8 mouse cellular contexts compared by ENCODE assay signal in genomic region chr6:52172501-52172900, GRCm38 (mm10). TPM values are rescaled to one million over a fixed set of nuclear protein-coding genes. Genes with fewer than 3 reads are reported as not detected.
DNase-seq lines count a peak whose midpoint lies in the region; ATAC-seq and TF ChIP-seq lines count a peak whose summit lies in the region.

No protein-coding gene starts in this region.

- H3K4me2 ChIP-seq in kidney, embryonic 14.5 days (replicated peaks; ENCODE audit: low read depth, low read length): peak overlapping the region; percentile 59
- peak overlapping the region; percentile 57 for H3K4me2 ChIP-seq in lung, postnatal 0 days (replicated peaks; ENCODE audit: low read depth, low read length)

- no peak overlapping the region for H3K27ac ChIP-seq in heart, adult 2 months
- H3K27ac ChIP-seq in kidney, embryonic 14.5 days (ENCODE audit: low read depth, low read length): peak overlapping the region; percentile 97
- peak overlapping the region; percentile 90 for H3K27ac ChIP-seq in lung, postnatal 0 days (ENCODE audit: low read length)

- peak; percentile 97 for DNase-seq in R1 (ENCODE audit: low read depth, low spot score)
- DNase-seq in c-Kit-positive CD71-negative TER-119-negative erythroid progenitor cells, embryonic 14.5 days (ENCODE audit: low read depth): peak; percentile 34
- DNase-seq in heart, adult 2 months: peak; percentile 72 to 74
- peak; percentile 94 for DNase-seq in lung, postnatal 0 days (ENCODE audit: low spot score)
- DNase-seq in testis, postnatal 14 days (ENCODE audit: low spot score): peak; percentile 83
- DNase-seq in left cerebral cortex, postnatal 25 days (ENCODE audit: low spot score in 2 of 2): no peak
- no peak for DNase-seq in layer of hippocampus, adult 8-10 months (ENCODE audit: low spot score in 2 of 2)

- TF ChIP-seq POLR2A in heart, adult 2 months (IDR thresholded peaks at IDR 0.05; ENCODE audit: insufficient read depth, low read depth, low read length): no peak

- no peaks in the 10 kb centered on the region for H3K9me3 ChIP-seq in kidney, embryonic 14.5 days (ENCODE audit: control insufficient read depth, low read length)
- no peaks in the 10 kb centered on the region for H3K9me3 ChIP-seq in lung, postnatal 0 days (ENCODE audit: low read length)

- intact Hi-C loops in heart, adult 2 months (cut with DNase I): no loop called here
- intact Hi-C loops in left cerebral cortex, postnatal 25 days (cut with DNase I): no loop called here

- WGBS in heart, adult 2 months: 6% methylated on average over 34 of the region's 35 CpGs
- WGBS in kidney, embryonic 14.5 days: under 1% methylated on average over 35 of the region's 35 CpGs
- 4% methylated on average over 34 of the region's 35 CpGs for WGBS in lung, postnatal 0 days

- H3K27me3 ChIP-seq in heart, adult 2 months (ENCODE audit: control insufficient read depth, insufficient read depth, low read length): peaks cover 20% of the 10 kb centered on the region
- H3K27me3 ChIP-seq in kidney, embryonic 14.5 days (ENCODE audit: control insufficient read depth, insufficient read depth, low read length): no peaks in the 10 kb centered on the region; the same call in 1 of the 2 replicates
- H3K27me3 ChIP-seq in lung, postnatal 0 days (replicated peaks; ENCODE audit: insufficient read depth, low read length): peaks cover 5% of the 10 kb centered on the region; the same call in 1 of the 2 replicates

- H3K79me2 ChIP-seq in heart, adult 2 months (replicated peaks; ENCODE audit: control insufficient read depth, insufficient read depth, low read length): no peaks in the 10 kb centered on the region

- H3K9ac ChIP-seq in heart, adult 2 months (ENCODE audit: low read depth, low read length): 0 out of 2 replicates have a peak overlapping the region, but pooled peaks have one; percentile 15
- peak overlapping the region; percentile 47 for H3K9ac ChIP-seq in kidney, embryonic 14.5 days (ENCODE audit: low read depth, low read length)
- 0 out of 2 replicates have a peak overlapping the region, but pooled peaks have one; percentile 6 for H3K9ac ChIP-seq in lung, postnatal 0 days (replicated peaks; ENCODE audit: low read depth)

- peak; percentile 59 for ATAC-seq in kidney, embryonic 14.5 days (ENCODE audit: low FRiP score, low TSS enrichment)
- peak; percentile 74 for ATAC-seq in lung, postnatal 0 days

- no peak for TF ChIP-seq CTCF in heart, adult 2 months (IDR thresholded peaks at IDR 0.05)
- no peak for TF ChIP-seq CTCF in lung, postnatal 0 days (IDR thresholded peaks at IDR 0.05)

- no peaks in the 10 kb centered on the region for H3K36me3 ChIP-seq in heart, adult 2 months (ENCODE audit: control insufficient read depth, insufficient read depth, low read length)
- H3K36me3 ChIP-seq in kidney, embryonic 14.5 days (ENCODE audit: control insufficient read depth, insufficient read depth, low read length): peaks cover 15% of the 10 kb centered on the region; the same call in 1 of the 2 replicates
- H3K36me3 ChIP-seq in lung, postnatal 0 days (ENCODE audit: insufficient read depth, low read length): no peaks in the 10 kb centered on the region

- no peak for TF ChIP-seq EP300 in heart, adult 2 months (IDR thresholded peaks at IDR 0.05; ENCODE audit: insufficient read depth, low read depth, low read length)
- TF ChIP-seq EP300 in lung, postnatal 0 days (IDR thresholded peaks at IDR 0.05): no peak

- H3K4me3 ChIP-seq in heart, adult 2 months: peak overlapping the region; percentile 24
- H3K4me3 ChIP-seq in kidney, embryonic 14.5 days (ENCODE audit: low read length): peak overlapping the region; percentile 35
- H3K4me3 ChIP-seq in lung, postnatal 0 days (ENCODE audit: low read depth, low read length): peak overlapping the region; percentile 31

- H3K4me1 ChIP-seq in heart, adult 2 months (ENCODE audit: control insufficient read depth, insufficient read depth, low read length): no peaks in the 10 kb centered on the region
- H3K4me1 ChIP-seq in kidney, embryonic 14.5 days (ENCODE audit: control insufficient read depth, insufficient read depth, low read length): peaks cover 68% of the 10 kb centered on the region
- H3K4me1 ChIP-seq in lung, postnatal 0 days (ENCODE audit: insufficient read depth, low read depth, low read length): peaks cover 10% of the 10 kb centered on the region; the same call in 1 of the 2 replicates

RNA-seq across cellular contexts. Expression of gene 5730596B20Rik, which starts 4.8 kb away (rescaled TPM):
- not detected for total RNA-seq in heart, adult 2 months (2021)
- not detected in 2 replicates for polyA plus RNA-seq in heart, adult 2 months (2012; rRNA removed)
- polyA plus RNA-seq in kidney, embryonic 14.5 days (2014; fragmentation: Nextera tagmentation; extraction: Ambion mirVana): 2.7 and 2.9 TPM in 2 replicates
- 1.5 and 1.6 TPM in 2 replicates for polyA plus RNA-seq in lung, postnatal 0 days (2015; fragmentation: Nextera tagmentation; extraction: Ambion mirVana)
- not detected for total RNA-seq in left cerebral cortex, postnatal 25 days (2021)
- not detected for total RNA-seq in layer of hippocampus, adult 8-10 months (2022)

RNA-seq across cellular contexts. Expression of gene Hoxa2, which starts 7.9 kb away (rescaled TPM):
- total RNA-seq in heart, adult 2 months (2021): under 1 TPM; 0.11 to 0.21 TPM
- 0.84 TPM in 1 of 2 replicates, not detected in the other for polyA plus RNA-seq in heart, adult 2 months (2012; rRNA removed)
- polyA plus RNA-seq in kidney, embryonic 14.5 days (2014; fragmentation: Nextera tagmentation; extraction: Ambion mirVana): 4.7 and 5.5 TPM in 2 replicates
- 7.2 and 8.2 TPM in 2 replicates for polyA plus RNA-seq in lung, postnatal 0 days (2015; fragmentation: Nextera tagmentation; extraction: Ambion mirVana)
- total RNA-seq in left cerebral cortex, postnatal 25 days (2021): not detected
- total RNA-seq in layer of hippocampus, adult 8-10 months (2022): not detected

RNA-seq across cellular contexts. Expression of gene Hoxa1, which starts 14.4 kb away (rescaled TPM):
- total RNA-seq in heart, adult 2 months (2021): under 1 TPM in 1 of 2 experiments, not detected in 1; 0.20 TPM
- 0.32 and 0.43 TPM in 2 replicates for polyA plus RNA-seq in heart, adult 2 months (2012; rRNA removed)
- 0.64 and 1.0 TPM in 2 replicates for polyA plus RNA-seq in kidney, embryonic 14.5 days (2014; fragmentation: Nextera tagmentation; extraction: Ambion mirVana)
- 0.65 and 1.0 TPM in 2 replicates for polyA plus RNA-seq in lung, postnatal 0 days (2015; fragmentation: Nextera tagmentation; extraction: Ambion mirVana)
- not detected for total RNA-seq in left cerebral cortex, postnatal 25 days (2021)
- total RNA-seq in layer of hippocampus, adult 8-10 months (2022): not detected

RNA-seq across cellular contexts. Expression of gene Hoxa4, which starts 19.1 kb away (rescaled TPM):
- total RNA-seq in heart, adult 2 months (2021): under 1 TPM; 0.14 to 0.34 TPM
- polyA plus RNA-seq in heart, adult 2 months (2012; rRNA removed): 0.76 and 0.84 TPM in 2 replicates
- 3.1 and 3.6 TPM in 2 replicates for polyA plus RNA-seq in kidney, embryonic 14.5 days (2014; fragmentation: Nextera tagmentation; extraction: Ambion mirVana)
- polyA plus RNA-seq in lung, postnatal 0 days (2015; fragmentation: Nextera tagmentation; extraction: Ambion mirVana): 3.7 and 3.9 TPM in 2 replicates
- not detected for total RNA-seq in left cerebral cortex, postnatal 25 days (2021)
- not detected for total RNA-seq in layer of hippocampus, adult 8-10 months (2022)

RNA-seq across cellular contexts. Expression of gene Hoxa5, which starts 31.9 kb away (rescaled TPM):
- under 1 TPM; 0.26 to 0.45 TPM for total RNA-seq in heart, adult 2 months (2021)
- 0.94 and 0.96 TPM in 2 replicates for polyA plus RNA-seq in heart, adult 2 months (2012; rRNA removed)
- polyA plus RNA-seq in kidney, embryonic 14.5 days (2014; fragmentation: Nextera tagmentation; extraction: Ambion mirVana): 15.7 and 16.6 TPM in 2 replicates
- 39.7 and 40.3 TPM in 2 replicates for polyA plus RNA-seq in lung, postnatal 0 days (2015; fragmentation: Nextera tagmentation; extraction: Ambion mirVana)
- not detected for total RNA-seq in left cerebral cortex, postnatal 25 days (2021)
- not detected for total RNA-seq in layer of hippocampus, adult 8-10 months (2022)

Comparison
In these comparisons a context has a peak if more than half of its experiments do, and no peak if none do; other contexts are left out.
1. DNase-seq: peak in R1 (single experiment), c-Kit-positive CD71-negative TER-119-negative erythroid progenitor cells, embryonic 14.5 days (single experiment), heart, adult 2 months (2 of 2), lung, postnatal 0 days (single experiment) and testis, postnatal 14 days (single experiment); none in left cerebral cortex, postnatal 25 days (0 of 2) and layer of hippocampus, adult 8-10 months (0 of 2).
2. Peak in every context shown above with its lines, with median percentiles within 50 percentile points of each other: H3K4me3 ChIP-seq and H3K9ac ChIP-seq.